14 mouse cellular contexts compared by ENCODE assay signal in the genomic region with DNA sequence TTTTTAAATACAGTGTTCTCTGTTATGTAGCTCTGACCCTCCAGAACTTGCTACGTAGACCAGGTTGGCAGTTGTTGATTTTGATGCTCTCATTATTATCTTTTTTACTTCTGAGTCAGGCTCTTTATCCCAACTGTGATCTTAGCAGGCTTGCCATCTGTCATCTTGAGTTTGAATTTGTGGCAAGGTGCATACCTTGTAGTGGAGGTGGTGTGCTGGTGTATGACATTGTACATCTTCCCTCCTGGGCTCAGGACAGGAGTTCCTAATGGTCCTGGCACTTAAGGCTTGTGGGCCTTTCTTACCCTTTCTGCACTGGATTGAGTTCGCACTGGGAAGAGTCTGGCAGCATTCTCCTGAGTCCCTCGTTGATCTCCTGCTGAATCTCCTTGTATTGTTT.
"Had no signal": no experiment of that assay in that cellular context is flagged by ENCODE, and none has a peak within 500 bp of the region (broad histone marks: within the 10 kb centered on the region; RNA-seq: fewer than 3 reads in every experiment).

No protein-coding gene starts in this region.

- H3K9ac ChIP-seq: lung, embryonic 14.5 days; midbrain, embryonic 13.5 days; midbrain, embryonic 15.5 days; neural tube, embryonic 12.5 days; stomach, embryonic 15.5 days had no signal

- ATAC-seq: midbrain, embryonic 13.5 days; midbrain, embryonic 15.5 days had no signal

- H3K9me3 ChIP-seq: midbrain, embryonic 13.5 days; midbrain, embryonic 15.5 days; neural tube, embryonic 12.5 days; stomach, embryonic 15.5 days had no signal

- H3K27me3 ChIP-seq: midbrain, embryonic 13.5 days; midbrain, embryonic 15.5 days; neural tube, embryonic 12.5 days; stomach, embryonic 15.5 days had no signal

- DNase-seq: lung, adult 18-20 months; lung, embryonic 14.5 days; lung, postnatal 10 days; lung, postnatal 4 days; right cerebral cortex, postnatal 14 days; thymus, adult 2 months; thymus, postnatal 25 days; thymus, postnatal 4 days had no signal

- H3K4me1 ChIP-seq: midbrain, embryonic 15.5 days; neural tube, embryonic 12.5 days had no signal

- H3K36me3 ChIP-seq: midbrain, embryonic 13.5 days; midbrain, embryonic 15.5 days; neural tube, embryonic 12.5 days; stomach, embryonic 15.5 days had no signal

- H3K27ac ChIP-seq: midbrain, embryonic 13.5 days; midbrain, embryonic 15.5 days; neural tube, embryonic 12.5 days; stomach, embryonic 15.5 days; stomach, postnatal 0 days had no signal

- H3K4me2 ChIP-seq: lung, embryonic 14.5 days; midbrain, embryonic 11.5 days; midbrain, embryonic 13.5 days; midbrain, embryonic 15.5 days; neural tube, embryonic 12.5 days; stomach, embryonic 15.5 days had no signal

- H3K4me3 ChIP-seq: midbrain, embryonic 13.5 days; midbrain, embryonic 15.5 days; neural tube, embryonic 12.5 days; stomach, embryonic 15.5 days had no signal
